Mouse (Mus musculus): Measurements from ENCODE around the gene Prrc2b. TPM values are rescaled to one million over a fixed set of nuclear protein-coding genes. Genes with fewer than 3 reads are reported as not detected.

The Prrc2b gene
- polyA plus RNA-seq, 1 experiment from 2014 or later = 54.7 TPM

DNA sequence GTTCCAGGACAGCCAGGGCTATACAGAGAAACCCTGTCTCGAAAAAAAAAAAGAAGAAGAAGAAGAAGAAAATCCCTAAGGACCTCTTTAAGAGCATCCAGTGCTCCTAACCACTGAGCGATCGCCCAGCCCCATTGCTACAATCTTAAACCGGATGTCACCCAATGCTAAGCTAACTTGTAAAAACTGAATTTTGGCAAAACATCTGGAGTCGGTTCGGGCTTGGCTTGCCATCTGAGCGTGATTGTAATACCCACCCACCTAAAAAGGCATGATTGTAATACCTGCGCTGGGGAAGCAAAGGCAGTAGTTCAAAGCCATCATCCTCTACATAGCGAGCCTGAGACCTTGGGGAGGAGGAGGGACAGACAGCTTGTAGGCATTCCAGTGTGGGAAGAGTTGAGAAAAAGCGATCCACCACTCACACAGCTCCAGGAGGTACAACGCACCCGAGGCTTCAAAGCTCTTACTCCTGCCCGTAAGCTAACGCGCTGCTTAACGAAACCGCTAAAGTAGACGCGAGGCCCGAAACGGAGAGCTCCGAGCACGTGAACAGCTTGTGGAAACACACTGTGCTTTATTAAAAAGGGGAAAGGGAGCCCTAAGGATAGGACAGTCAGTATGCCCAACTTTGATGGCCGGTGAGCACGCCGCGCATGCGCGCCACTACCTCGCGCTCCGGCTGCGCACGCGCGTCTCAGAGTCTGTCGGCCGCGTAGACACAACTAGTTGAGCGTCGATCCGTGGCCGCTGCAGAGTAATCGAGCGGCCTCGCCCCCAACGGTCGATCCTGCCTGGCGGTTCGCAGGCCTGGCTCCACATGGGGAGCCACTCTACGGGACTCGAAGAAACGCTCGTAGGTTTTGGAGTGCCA is 85.2 kb downstream of the Prrc2b start, which contains the start of gene Pomt1:
Pomt1 (plus strand) TSS at position 705 of the 874 bp plus-strand sequence.
- H3K9me3 ChIP-seq (replicated peaks) = no peaks in the 10 kb centered on the region

GRCm38 (mm10) chr2:32236760-32237487 is 86.0 kb downstream of the Prrc2b start:
- ATAC-seq (ENCODE audit: insufficient number of reproducible peaks, low FRiP score) = peak; percentile 39; the same call in 1 of the 2 replicates
- no peaks in the 10 kb centered on the region for H3K27me3 ChIP-seq (replicated peaks)
- H3K9me3 ChIP-seq (replicated peaks) = no peaks in the 10 kb centered on the region
- H3K9ac ChIP-seq = peak overlapping the region; percentile 75
- WGBS = under 1% methylated on average over 20 of the region's 20 CpGs
- peak overlapping the region; percentile 74 for H3K27ac ChIP-seq (ENCODE audit: poor library complexity, severe bottlenecking)
- peak overlapping the region; percentile 89 for H3K4me2 ChIP-seq
- H3K4me3 ChIP-seq = peak overlapping the region; percentile 71
- H3K36me3 ChIP-seq = peaks cover 36% of the 10 kb centered on the region
- H3K4me1 ChIP-seq (replicated peaks) = peaks cover 25% of the 10 kb centered on the region

More for the DNA sequence above, 85.2 kb downstream of the Prrc2b start, which contains the start of gene Pomt1:
- Histone ChIP-seq H3K4me1 (replicated peaks) (peaks cover 25% of the 10 kb centered on the region), H3K27me3 (replicated peaks) (no peaks in the 10 kb centered on the region), H3K36me3 (peaks cover 39% of the 10 kb centered on the region), H3K27ac (ENCODE audit: poor library complexity, severe bottlenecking) (peak within 1 kb of the TSS; percentile 86), H3K9ac (peak within 1 kb of the TSS; percentile 75), H3K4me3 (peak within 1 kb of the TSS; percentile 71), H3K4me2 (peak within 1 kb of the TSS; percentile 89)
- peak; percentile 86 for ATAC-seq (ENCODE audit: insufficient number of reproducible peaks, low FRiP score)
- WGBS = under 1% methylated on average over 54 of the region's 54 CpGs

GRCm38 (mm10) chr2:32237571-32237970 is 86.7 kb downstream of the Prrc2b start:
- Histone ChIP-seq H3K36me3 (peaks cover 30% of the 10 kb centered on the region), H3K27me3 (replicated peaks) (no peaks in the 10 kb centered on the region), H3K4me3 (peak overlapping the region; percentile 71), H3K4me2 (peak overlapping the region; percentile 89), H3K9me3 (replicated peaks) (no peaks in the 10 kb centered on the region), H3K27ac (ENCODE audit: poor library complexity, severe bottlenecking) (0 out of 2 replicates have a peak overlapping the region, but pooled peaks have one; percentile 74), H3K9ac (peak overlapping the region; percentile 75), H3K4me1 (replicated peaks) (peaks cover 25% of the 10 kb centered on the region)
- WGBS = 43% methylated on average over 4 of the region's 4 CpGs
- ATAC-seq (ENCODE audit: insufficient number of reproducible peaks, low FRiP score) = no peak

DNA sequence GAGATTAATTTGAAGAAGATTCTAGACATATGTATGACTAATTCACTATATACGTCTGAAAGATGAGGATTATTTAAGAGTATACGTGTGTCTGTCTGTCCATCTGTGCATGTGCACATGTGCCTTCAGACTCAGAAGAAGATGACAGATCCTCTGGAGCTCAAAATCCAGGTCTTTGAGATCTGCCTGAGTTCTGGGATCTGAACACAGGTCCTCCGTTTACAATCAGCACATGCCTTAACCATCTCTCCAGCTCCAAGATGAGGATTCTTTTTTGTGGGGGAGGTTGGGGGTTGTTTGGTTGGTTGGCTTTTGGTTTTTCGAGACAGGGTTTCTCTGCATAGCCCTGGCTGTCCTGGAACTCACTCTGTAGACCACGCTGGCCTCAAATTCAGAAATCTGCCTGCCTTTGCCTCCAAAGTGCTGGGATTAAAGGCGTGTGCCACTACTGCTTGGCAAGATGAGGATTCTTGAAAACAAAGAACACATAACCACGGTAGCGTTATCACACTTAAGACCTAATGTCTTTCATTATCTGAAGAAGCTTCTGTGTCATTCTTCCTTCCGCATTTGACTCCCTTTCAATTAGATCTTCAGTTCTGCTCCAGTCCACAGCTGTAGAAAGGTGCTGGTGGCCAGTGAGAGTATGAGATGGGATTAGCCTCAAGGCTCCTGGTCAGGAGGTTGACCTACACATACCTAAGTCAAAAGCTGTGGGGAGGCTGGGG is 88.0 kb downstream of the Prrc2b start:
- ATAC-seq (ENCODE audit: insufficient number of reproducible peaks, low FRiP score) = no peak
- Histone ChIP-seq H3K36me3 (peaks cover 22% of the 10 kb centered on the region), H3K9me3 (replicated peaks) (no peaks in the 10 kb centered on the region), H3K4me1 (replicated peaks) (peaks cover 25% of the 10 kb centered on the region), H3K4me2 (no peak overlapping the region), H3K9ac (no peak overlapping the region), H3K27me3 (replicated peaks) (no peaks in the 10 kb centered on the region), H3K4me3 (no peak overlapping the region), H3K27ac (ENCODE audit: poor library complexity, severe bottlenecking) (no peak overlapping the region)
- 87% methylated on average over 9 of the region's 9 CpGs for WGBS

- H3K4me1 ChIP-seq (replicated peaks) = peaks cover 13% of the 10 kb centered on the region
- no peak for ATAC-seq (ENCODE audit: insufficient number of reproducible peaks, low FRiP score)
- no peak overlapping the region for H3K4me2 ChIP-seq
- 85% methylated on average over 5 of the region's 5 CpGs for whole genome bisulfite sequencing
- H3K36me3 ChIP-seq = peaks cover 31% of the 10 kb centered on the region
- no peaks in the 10 kb centered on the region for H3K9me3 ChIP-seq (replicated peaks)
- H3K27ac ChIP-seq (ENCODE audit: poor library complexity, severe bottlenecking) = no peak overlapping the region
- no peak overlapping the region for H3K4me3 ChIP-seq
- no peaks in the 10 kb centered on the region for H3K27me3 ChIP-seq (replicated peaks)
- H3K9ac ChIP-seq = no peak overlapping the region
These were observed 89.7 kb downstream of the Prrc2b start for GRCm38 (mm10) chr2:32240591-32240990.

GRCm38 (mm10) chr2:32242986-32243385 is 92.1 kb downstream of the Prrc2b start:
- H3K4me1 ChIP-seq (replicated peaks) = peaks cover 1% of the 10 kb centered on the region; the same call in 1 of the 2 replicates
- peaks cover 51% of the 10 kb centered on the region for H3K36me3 ChIP-seq
- H3K9ac ChIP-seq = no peak overlapping the region
- H3K27ac ChIP-seq (ENCODE audit: poor library complexity, severe bottlenecking) = no peak overlapping the region
- 87% methylated on average over 4 of the region's 4 CpGs for WGBS
- no peak for ATAC-seq (ENCODE audit: insufficient number of reproducible peaks, low FRiP score)
- no peak overlapping the region for H3K4me3 ChIP-seq
- no peaks in the 10 kb centered on the region for H3K27me3 ChIP-seq (replicated peaks)
- no peaks in the 10 kb centered on the region for H3K9me3 ChIP-seq (replicated peaks)
- H3K4me2 ChIP-seq = no peak overlapping the region

- 72% methylated on average over 4 of the region's 4 CpGs for WGBS
- Histone ChIP-seq H3K4me1 (replicated peaks) (no peaks in the 10 kb centered on the region), H3K27ac (ENCODE audit: poor library complexity, severe bottlenecking) (no peak overlapping the region), H3K4me2 (no peak overlapping the region), H3K36me3 (peaks cover 79% of the 10 kb centered on the region), H3K9ac (no peak overlapping the region), H3K27me3 (replicated peaks) (no peaks in the 10 kb centered on the region), H3K9me3 (replicated peaks) (no peaks in the 10 kb centered on the region), H3K4me3 (no peak overlapping the region)
- no peak for ATAC-seq (ENCODE audit: insufficient number of reproducible peaks, low FRiP score)
These were observed 95.9 kb downstream of the Prrc2b start for GRCm38 (mm10) chr2:32246741-32247140.

DNA sequence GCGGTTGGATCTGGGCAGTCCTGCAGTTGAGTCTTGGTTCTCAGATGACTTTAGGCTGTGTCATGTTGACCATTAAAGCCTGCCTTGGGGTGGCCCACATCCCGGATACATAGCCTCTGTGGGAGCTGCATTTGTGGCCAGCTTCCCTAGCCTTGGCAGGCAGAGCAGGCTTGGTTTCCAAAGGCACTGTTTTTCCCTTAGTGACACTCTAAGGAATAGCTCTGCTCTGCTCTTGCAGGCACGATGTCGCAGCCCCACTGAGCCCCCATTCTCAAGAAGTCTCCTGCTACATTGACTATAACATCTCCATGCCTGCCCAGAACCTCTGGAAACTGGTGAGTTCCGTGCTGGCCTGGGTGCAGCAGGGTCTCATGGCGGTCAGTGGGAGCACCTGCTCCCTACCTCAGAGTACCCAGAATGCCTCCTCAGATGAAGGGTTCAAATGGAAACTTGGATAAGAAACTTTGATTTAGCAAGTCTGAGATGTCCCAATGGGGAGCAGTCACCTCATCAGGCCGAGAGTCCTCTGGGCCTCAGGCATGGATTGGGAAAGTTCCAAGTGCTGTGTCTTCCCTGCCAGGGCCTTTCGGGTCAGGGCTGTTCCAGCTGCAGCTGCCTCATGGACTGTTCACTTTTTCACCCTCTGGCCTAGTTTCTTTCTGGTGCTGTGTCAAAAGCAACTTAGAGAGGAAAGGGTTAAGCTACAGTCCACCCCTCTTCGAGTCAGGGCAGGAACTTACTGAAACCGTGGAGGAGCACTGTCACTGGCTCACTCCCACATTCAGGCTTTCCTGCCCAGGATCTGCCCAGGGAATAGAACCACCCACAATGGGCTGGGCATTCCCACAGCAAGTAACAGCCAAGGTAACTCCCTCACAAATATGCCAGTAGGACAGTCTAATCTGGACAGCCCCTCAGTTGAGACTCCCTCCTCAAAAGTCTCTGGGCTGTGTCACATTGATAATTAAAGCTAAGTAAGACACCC is 97.8 kb downstream of the Prrc2b start:
- Histone ChIP-seq H3K27ac (ENCODE audit: poor library complexity, severe bottlenecking) (no peak overlapping the region), H3K27me3 (replicated peaks) (no peaks in the 10 kb centered on the region), H3K9me3 (replicated peaks) (no peaks in the 10 kb centered on the region), H3K9ac (no peak overlapping the region), H3K4me2 (no peak overlapping the region), H3K4me3 (no peak overlapping the region), H3K36me3 (peaks cover 93% of the 10 kb centered on the region), H3K4me1 (replicated peaks) (no peaks in the 10 kb centered on the region)
- no peak for ATAC-seq (ENCODE audit: insufficient number of reproducible peaks, low FRiP score)
- WGBS = 70% methylated on average over 10 of the region's 10 CpGs

DNA sequence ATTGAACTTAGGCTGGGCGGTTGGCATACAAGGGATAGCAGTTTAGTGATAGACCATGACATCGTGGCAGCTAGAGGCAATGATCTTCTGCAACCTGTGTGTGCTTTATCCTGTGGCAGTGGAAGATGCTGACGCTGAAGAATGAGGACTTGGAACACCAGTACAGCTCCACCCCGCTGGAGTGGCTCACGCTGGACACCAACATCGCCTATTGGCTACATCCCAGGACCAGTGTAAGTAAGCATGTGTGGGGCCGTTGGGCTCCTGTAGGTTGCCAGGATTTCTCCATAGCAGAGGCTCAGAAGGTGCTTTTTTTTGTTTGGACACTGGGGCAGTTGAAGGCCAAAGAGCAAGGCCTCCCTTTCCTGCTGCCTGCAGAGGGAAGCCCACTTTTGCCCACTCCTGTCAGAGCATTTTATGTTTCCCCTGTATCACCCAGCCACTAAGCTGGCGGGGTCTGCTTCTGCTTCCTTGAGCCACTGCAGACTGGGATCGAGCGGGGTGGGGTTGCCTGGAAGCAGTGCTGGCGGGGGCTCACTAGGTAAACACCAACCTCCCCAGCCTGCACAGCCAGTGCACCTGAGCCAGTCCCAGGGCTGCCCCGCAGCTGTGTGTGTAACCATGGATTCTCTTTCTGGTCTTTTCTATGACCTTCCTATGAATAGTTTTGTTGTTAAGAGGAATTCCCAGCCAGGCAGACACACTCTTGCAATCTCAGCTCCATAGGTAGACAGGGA is 101.1 kb downstream of the Prrc2b start:
- Histone ChIP-seq H3K4me3 (no peak overlapping the region), H3K9ac (no peak overlapping the region), H3K27me3 (replicated peaks) (no peaks in the 10 kb centered on the region), H3K9me3 (replicated peaks) (no peaks in the 10 kb centered on the region), H3K36me3 (peaks cover 90% of the 10 kb centered on the region), H3K27ac (ENCODE audit: poor library complexity, severe bottlenecking) (no peak overlapping the region), H3K4me2 (no peak overlapping the region), H3K4me1 (replicated peaks) (no peaks in the 10 kb centered on the region)
- 85% methylated on average over 12 of the region's 12 CpGs for WGBS
- ATAC-seq (ENCODE audit: insufficient number of reproducible peaks, low FRiP score) = no peak

All from heart, embryonic 12.5 days (tissue).